Mouse (Mus musculus) forebrain, postnatal 0 days (tissue): ENCODE measurements around the gene Syngr4. TPM values are rescaled to one million over a fixed set of nuclear protein-coding genes. Genes with fewer than 3 reads are reported as not detected.

Source experiments
- ATAC-seq: fragments of 200-750 bp; cut with Nextera tagmentation; 2 replicates; pipeline ENCODE4 v1.8.0; 2017; ENCODE audit warnings: mild to moderate bottlenecking, moderate library complexity
- DNase-seq: peaks from one replicate; pipeline ENCODE4 v3.0.0-alpha.2; 2015
- H3K27ac ChIP-seq: fragments of 300-500 bp; sonication (generic); 2 replicates; pipeline ENCODE4 v1.5.1; 2014; ENCODE audit warnings: low read depth, mild to moderate bottlenecking, antibody characterized with exemption, low read length, moderate library complexity, mixed read lengths
- H3K27me3 ChIP-seq: fragments of 300-500 bp; sonication (generic); 2 replicates; pipeline ENCODE4 v1.6.1; 2014; ENCODE audit warnings: mild to moderate bottlenecking, low read length, mixed read lengths; ENCODE audit not compliant: insufficient read depth
- H3K36me3 ChIP-seq: fragments of 300-500 bp; sonication (generic); 2 replicates; pipeline ENCODE4 v1.6.1; 2014; ENCODE audit warnings: mild to moderate bottlenecking, moderate library complexity; ENCODE audit not compliant: insufficient read depth
- H3K4me1 ChIP-seq: fragments of 300-500 bp; sonication (generic); 2 replicates; pipeline ENCODE4 v1.6.1; 2014; ENCODE audit warnings: antibody characterized with exemption; ENCODE audit not compliant: insufficient read depth
- H3K4me2 ChIP-seq: fragments of 300-500 bp; sonication (generic); 2 replicates; pipeline ENCODE4 v1.6.1; 2014; ENCODE audit warnings: low read depth, mild to moderate bottlenecking, moderate library complexity
- H3K4me3 ChIP-seq: fragments of 300-500 bp; sonication (generic); 2 replicates; pipeline ENCODE4 v1.5.1; 2014; ENCODE audit warnings: low read depth, low read length, mixed read lengths
- H3K9ac ChIP-seq: fragments of 300-500 bp; sonication (generic); 2 replicates; pipeline ENCODE4 v1.6.1; 2014; ENCODE audit warnings: mild to moderate bottlenecking
- H3K9me3 ChIP-seq: fragments of 300-500 bp; sonication (generic); 2 replicates; pipeline ENCODE4 v1.6.1; 2016; ENCODE audit warnings: low read length
- CTCF ChIP-seq: sonication (generic); IDR thresholded peaks from 2 replicates; pipeline ENCODE4 v1.5.1; 2016; ENCODE audit warnings: antibody characterized with exemption, control low read depth, low read depth
- WGBS: fragments of 180-500 bp; shearing (Covaris S2); extraction: QIAGEN DNeasy Blood & Tissue Kit; methylation state at CpG from one replicate; pipeline ENCODE4 v1.1.7; 2014; 5-methylcytosine and 5-hydroxymethylcytosine counted together
- polyA plus RNA-seq: library from polyadenylated mRNA; unstranded; fragments of >200 nt; fragmentation: Nextera tagmentation; extraction: Ambion mirVana; gene quantifications from 2 replicates; pipeline ENCODE4 v1.2.1, GENCODE M21; 2015
- total RNA-seq: library from RNA; depleted of rRNA; stranded (reverse); fragments of >200 nt; gene quantifications from 2 replicates; pipeline ENCODE4 v1.2.3, GENCODE M21; 2014

Syngr4 gene
- total and polyA plus RNA-seq, 2 experiments from 2014 or later = 0.40 TPM; not detected in 1

DNA sequence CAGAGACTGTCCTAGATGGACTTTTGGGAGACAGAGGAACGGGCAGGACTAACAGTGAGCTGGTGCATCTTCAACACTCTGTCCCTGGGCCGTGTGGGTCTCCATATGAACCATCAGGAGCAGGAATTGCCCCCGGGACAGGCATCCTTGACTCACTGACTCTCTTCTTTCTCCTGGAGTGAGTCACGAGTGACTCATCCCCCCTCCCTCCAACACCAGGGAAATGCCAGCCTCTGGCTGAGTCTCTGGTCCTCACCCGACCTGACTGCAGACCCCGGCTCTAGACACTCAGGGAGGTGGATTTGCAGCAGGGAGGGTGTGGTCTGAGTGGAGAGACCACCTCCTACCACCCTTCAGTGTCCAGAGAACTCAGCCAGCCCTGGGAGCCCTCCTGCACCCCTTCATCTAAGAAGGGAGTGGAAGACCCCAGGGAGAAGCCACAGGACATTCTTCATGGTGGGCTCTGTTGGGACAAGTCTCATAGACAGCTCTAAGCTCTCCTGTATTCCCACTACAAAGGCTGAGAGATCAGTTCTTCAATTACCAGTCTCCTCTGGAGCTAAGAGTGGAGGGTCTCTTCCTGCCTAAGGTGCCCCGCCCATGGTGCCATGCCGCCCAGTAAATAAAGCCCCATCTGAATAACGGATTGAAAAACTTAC is 24.2 kb upstream of the Syngr4 start:
- no peaks in the 10 kb centered on the region for H3K27me3 ChIP-seq
- no peak for DNase-seq
- no peak overlapping the region for H3K9ac ChIP-seq
- no peak overlapping the region for H3K4me3 ChIP-seq
- H3K4me1 ChIP-seq = peaks cover 19% of the 10 kb centered on the region
- no peak for ATAC-seq
- 58% methylated on average over 9 of the region's 9 CpGs for WGBS
- no peaks in the 10 kb centered on the region for H3K9me3 ChIP-seq
- no peak overlapping the region for H3K4me2 ChIP-seq
- no peaks in the 10 kb centered on the region for H3K36me3 ChIP-seq
- no peak for TF ChIP-seq CTCF
- no peak overlapping the region for H3K27ac ChIP-seq

- 79% methylated on average over 4 of the region's 4 CpGs for WGBS
- no peak for TF ChIP-seq CTCF
- no peak overlapping the region for H3K4me2 ChIP-seq
- no peak for ATAC-seq
- H3K9ac ChIP-seq = no peak overlapping the region
- no peak overlapping the region for H3K27ac ChIP-seq
- H3K36me3 ChIP-seq = no peaks in the 10 kb centered on the region; the same call in 1 of the 2 replicates
- H3K9me3 ChIP-seq = no peaks in the 10 kb centered on the region
- DNase-seq = no peak
- peaks cover 19% of the 10 kb centered on the region for H3K4me1 ChIP-seq
- no peaks in the 10 kb centered on the region for H3K27me3 ChIP-seq
- no peak overlapping the region for H3K4me3 ChIP-seq
These were observed 23.2 kb upstream of the Syngr4 start for GRCm38 (mm10) chr7:45919761-45920160.

- Histone ChIP-seq H3K9ac (no peak overlapping the region), H3K9me3 (no peaks in the 10 kb centered on the region), H3K27me3 (no peaks in the 10 kb centered on the region), H3K4me1 (peaks cover 19% of the 10 kb centered on the region), H3K4me2 (no peak overlapping the region), H3K27ac (no peak overlapping the region), H3K36me3 (no peaks in the 10 kb centered on the region; the same call in 1 of the 2 replicates), H3K4me3 (no peak overlapping the region)
- 64% methylated on average over 14 of the region's 14 CpGs for WGBS
- no peak for DNase-seq
- TF ChIP-seq CTCF = peak; percentile 51
- no peak for ATAC-seq
These were observed 22.7 kb upstream of the Syngr4 start for GRCm38 (mm10) chr7:45919083-45919671.

DNA sequence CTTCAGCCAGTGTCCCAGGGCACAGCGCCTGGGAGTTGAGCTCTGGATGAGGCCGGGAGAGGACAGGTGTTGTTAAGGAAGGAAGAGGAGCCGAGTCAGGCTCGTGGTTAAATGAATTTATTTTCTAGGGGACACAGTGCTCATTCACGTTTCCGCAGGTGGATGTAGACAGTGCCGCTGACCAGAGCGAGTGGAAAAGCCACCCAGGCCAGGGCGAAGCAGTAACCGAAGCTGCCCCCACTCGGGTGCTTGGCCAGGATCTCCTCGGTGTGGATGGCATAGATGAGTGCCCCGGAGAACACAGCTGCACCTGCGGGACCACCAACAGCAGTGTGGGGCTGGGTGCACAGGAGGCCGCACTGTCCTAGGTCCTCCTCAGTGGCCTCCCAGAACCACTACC is 21.4 kb upstream of the Syngr4 start:
- no peak for TF ChIP-seq CTCF

GRCm38 (mm10) chr7:45917004-45917704 is 20.6 kb upstream of the Syngr4 start:
- ATAC-seq = peak; percentile 10; the same call in 1 of the 2 replicates

More for the DNA sequence above, 21.4 kb upstream of the Syngr4 start:
- no peak for DNase-seq
- H3K4me2 ChIP-seq = no peak overlapping the region
- peaks cover 6% of the 10 kb centered on the region; the same call in 1 of the 2 replicates for H3K36me3 ChIP-seq
- H3K27ac ChIP-seq = no peak overlapping the region
- WGBS = 87% methylated on average over 15 of the region's 15 CpGs
- H3K9me3 ChIP-seq = no peaks in the 10 kb centered on the region
- no peak for ATAC-seq
- H3K27me3 ChIP-seq = no peaks in the 10 kb centered on the region
- no peak overlapping the region for H3K9ac ChIP-seq
- H3K4me1 ChIP-seq = peaks cover 19% of the 10 kb centered on the region
- H3K4me3 ChIP-seq = no peak overlapping the region

DNA sequence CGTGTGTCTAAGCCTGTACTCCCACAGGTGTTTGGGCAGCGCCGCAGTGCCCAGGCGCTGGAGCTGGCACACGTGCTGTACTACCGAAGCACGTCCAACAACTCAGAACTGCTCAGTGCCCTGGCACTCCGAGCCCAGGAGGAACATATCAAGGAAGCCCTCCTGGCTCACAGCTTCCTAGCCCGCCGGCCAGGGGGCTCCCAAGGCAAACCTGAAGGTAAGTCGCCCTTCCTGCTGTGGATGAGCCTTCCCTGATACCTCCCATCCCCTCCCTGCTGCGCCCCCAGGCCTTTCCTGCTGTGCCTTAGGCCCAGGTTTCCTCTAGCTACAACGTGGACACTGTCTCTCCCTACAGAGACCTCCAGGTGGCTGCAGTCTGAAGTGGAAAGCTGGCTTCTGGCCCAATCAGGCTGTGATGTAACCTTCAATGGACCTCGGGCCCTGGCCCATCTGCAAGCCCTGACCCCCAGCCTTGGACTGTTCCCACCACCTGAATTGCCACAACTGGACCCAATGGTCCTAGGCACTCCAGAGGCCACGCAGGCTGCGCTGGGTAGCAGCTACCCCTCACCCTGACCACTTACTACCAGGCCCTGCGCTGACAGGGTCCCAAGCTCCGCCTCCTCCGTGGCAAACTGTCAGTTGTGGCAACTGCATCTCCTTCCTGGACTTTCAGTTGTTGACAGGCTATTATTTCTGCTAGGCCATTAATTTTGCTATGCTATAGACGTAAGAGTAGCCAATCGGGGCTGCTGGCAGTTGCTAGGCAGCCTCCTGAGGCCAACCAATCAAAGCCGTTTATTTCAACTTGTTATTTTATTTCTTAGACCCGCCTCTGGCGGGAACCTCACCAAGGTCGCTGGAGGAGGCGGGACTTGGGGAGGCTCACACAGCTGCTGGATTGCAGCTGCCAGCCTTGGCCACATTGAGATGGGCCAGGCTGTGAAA is 19.8 kb upstream of the Syngr4 start:
- peak overlapping the region; percentile 43 for H3K9ac ChIP-seq
- H3K4me1 ChIP-seq = peaks cover 14% of the 10 kb centered on the region
- 33% methylated on average over 26 of the region's 26 CpGs for WGBS

More at GRCm38 (mm10) chr7:45917004-45917704, 20.6 kb upstream of the Syngr4 start:
- Histone ChIP-seq H3K4me3 (peak overlapping the region; percentile 9; the same call in 1 of the 2 replicates), H3K36me3 (peaks cover 6% of the 10 kb centered on the region; the same call in 1 of the 2 replicates), H3K4me2 (peak overlapping the region; percentile 52), H3K27ac (peak overlapping the region; percentile 76), H3K9ac (peak overlapping the region; percentile 14; the same call in 1 of the 2 replicates), H3K27me3 (no peaks in the 10 kb centered on the region), H3K4me1 (peaks cover 14% of the 10 kb centered on the region), H3K9me3 (no peaks in the 10 kb centered on the region)
- TF ChIP-seq CTCF = no peak
- 34% methylated on average over 13 of the region's 13 CpGs for WGBS
- no peak for DNase-seq

More for the DNA sequence above, 19.8 kb upstream of the Syngr4 start:
- H3K27ac ChIP-seq = peak overlapping the region; percentile 76
- peak overlapping the region; percentile 52 for H3K4me2 ChIP-seq
- peak overlapping the region; percentile 38 for H3K4me3 ChIP-seq
- peaks cover 6% of the 10 kb centered on the region; the same call in 1 of the 2 replicates for H3K36me3 ChIP-seq
- ATAC-seq (peak; percentile 95), DNase-seq (peak; percentile 90)
- no peaks in the 10 kb centered on the region for H3K9me3 ChIP-seq
- peak; percentile 28; the same call in 1 of the 2 replicates for TF ChIP-seq CTCF
- no peaks in the 10 kb centered on the region for H3K27me3 ChIP-seq
